Mouse (Mus musculus) thymus, adult 2 months (tissue): Measurements from ENCODE around the gene Elavl3.
"Not testable (repeated sequence)": the region's sequence is repeated elsewhere in the genome, so short reads cannot be mapped to it uniquely, and the experiment has no call there.

ENCODE experiments used
- CTCF ChIP-seq: fragments of 200-500 bp; IDR thresholded peaks from 2 replicates; pipeline ENCODE4 v1.5.1; 2012; ENCODE audit warnings: mild to moderate bottlenecking, control low read depth, low read length, moderate library complexity, borderline replicate concordance; ENCODE audit not compliant: control insufficient read depth, poor library complexity, insufficient read depth; ENCODE audit errors: extremely low read depth
- POLR2A ChIP-seq: fragments of 200-500 bp; IDR thresholded peaks from 2 replicates; pipeline ENCODE4 v1.6.1; 2012; ENCODE audit warnings: mild to moderate bottlenecking, low read length, control low read depth, moderate library complexity; ENCODE audit not compliant: control insufficient read depth, poor library complexity, insufficient read depth; ENCODE audit errors: extremely low read depth

GRCm38 (mm10) chr9:22075778-22076177 lies 24.0 kb upstream of the Elavl3 start:
- not testable (repeated sequence) for TF ChIP-seq POLR2A, CTCF
